ENCODE assay signal across 10 mouse cellular contexts in genomic region chr3:151749737-151750136, GRCm38 (mm10). TPM values are rescaled to one million over a fixed set of nuclear protein-coding genes. Genes with fewer than 3 reads are reported as not detected.
DNase-seq lines count a peak whose midpoint lies in the region; ATAC-seq and TF ChIP-seq lines count a peak whose summit lies in the region.
"Had no signal": no experiment of that assay in that cellular context is flagged by ENCODE, and none has a peak within 500 bp of the region (broad histone marks: within the 10 kb centered on the region; RNA-seq: fewer than 3 reads in every experiment).

Ifi44 (minus strand) TSS chr3:151749960.

- no peaks in the 10 kb centered on the region for H3K36me3 ChIP-seq in kidney, embryonic 14.5 days (ENCODE audit: control insufficient read depth, insufficient read depth, low read length)

- no peak within 1 kb of the TSS for H3K4me3 ChIP-seq in kidney, embryonic 14.5 days (ENCODE audit: low read length)
- H3K4me3 ChIP-seq in bone marrow, adult 2 months (replicated peaks; ENCODE audit: control insufficient read depth, low read depth, low read length): peak within 1 kb of the TSS; percentile 27

- ATAC-seq in kidney, embryonic 14.5 days (ENCODE audit: low FRiP score, low TSS enrichment): no peak
- peak; percentile 62 to 71; a peak in 3 of 4 replicates for ATAC-seq in hematopoietic stem cell, adult 5-6 weeks (replicated peaks in 1 of 2; ENCODE audit: insufficient read depth in 1 of 2, low FRiP score in 2 of 2, low TSS enrichment in 1 of 2, low read depth in 1 of 2, poor library complexity in 2 of 2, severe bottlenecking in 2 of 2)

- no peak for TF ChIP-seq CTCF in bone marrow, adult 2 months (IDR thresholded peaks at IDR 0.05; ENCODE audit: control insufficient read depth, insufficient read depth, low read length)

- TF ChIP-seq POLR2A in bone marrow, adult 2 months (IDR thresholded peaks at IDR 0.05; ENCODE audit: borderline replicate concordance, control insufficient read depth, low read depth, low read length): no peak

- H3K4me1 ChIP-seq in kidney, embryonic 14.5 days (ENCODE audit: control insufficient read depth, insufficient read depth, low read length): no peaks in the 10 kb centered on the region
- no peaks in the 10 kb centered on the region for H3K4me1 ChIP-seq in bone marrow, adult 2 months (ENCODE audit: control insufficient read depth, insufficient read depth, low read length)

- H3K27ac ChIP-seq in kidney, embryonic 14.5 days (ENCODE audit: low read depth, low read length): no peak within 1 kb of the TSS
- H3K27ac ChIP-seq in bone marrow, adult 2 months (ENCODE audit: control insufficient read depth, insufficient read depth, low read depth, low read length, poor library complexity): no peak within 1 kb of the TSS

- no peak within 1 kb of the TSS for H3K9ac ChIP-seq in kidney, embryonic 14.5 days (ENCODE audit: low read depth, low read length)

- 60% methylated on average over 7 of the region's 7 CpGs for WGBS in kidney, embryonic 14.5 days
- WGBS in bone marrow, adult 2 months: 2% methylated on average over 7 of the region's 7 CpGs

- DNase-seq in kidney, adult 18-20 months: peak; percentile 44
- DNase-seq in lung, postnatal 25 days (ENCODE audit: low spot score): peak; percentile 7
- DNase-seq in T-cell, adult 2 months (ENCODE audit: low spot score): no peak
- no peak for DNase-seq in gastrocnemius, postnatal 36 days
- DNase-seq in layer of hippocampus, postnatal 14 days (ENCODE audit: low spot score in 2 of 2): no peak
- DNase-seq: thymus, postnatal 36 days had no signal

- no peak within 1 kb of the TSS for H3K4me2 ChIP-seq in kidney, embryonic 14.5 days (replicated peaks; ENCODE audit: low read depth, low read length)

- H3K9me3 ChIP-seq in kidney, embryonic 14.5 days (ENCODE audit: control insufficient read depth, low read length): no peaks in the 10 kb centered on the region

- intact Hi-C loops in gastrocnemius, postnatal 36 days (cut with DNase I): no loop called here

- H3K27me3 ChIP-seq in kidney, embryonic 14.5 days (ENCODE audit: control insufficient read depth, insufficient read depth, low read length): no peaks in the 10 kb centered on the region

RNA-seq across cellular contexts. Expression of gene Ifi44, which starts in this region (rescaled TPM):
- polyA plus RNA-seq in kidney, embryonic 14.5 days (2014; fragmentation: Nextera tagmentation; extraction: Ambion mirVana): 0.77 and 1.0 TPM in 2 replicates
- polyA plus RNA-seq in bone marrow, adult 2 months (2011; ENCODE audit: insufficient read depth, insufficient read length, low replicate concordance, missing spikeins): 2.7 and 5.1 TPM in 2 replicates
- total RNA-seq in hematopoietic stem cell, adult 5-6 weeks (2017): 20.3 and 28.5 TPM in 2 replicates
- under 1 TPM in 1 of 2 experiments, not detected in 1; 0.52 TPM for total RNA-seq in gastrocnemius, postnatal 36 days (2021)
- not detected for total RNA-seq in layer of hippocampus, postnatal 14 days (2021)
- total RNA-seq: left cerebral cortex, postnatal 36 days had no signal

Comparison
In these comparisons a context has a peak if more than half of its experiments do, and no peak if none do; other contexts are left out.
1. RNA of gene Ifi44 (total RNA-seq): 20.3 to 28.5 TPM in hematopoietic stem cell, adult 5-6 weeks; 0.52 TPM in gastrocnemius, postnatal 36 days and not detected in layer of hippocampus, postnatal 14 days; every median in the first group is over 10 times any median in the second.
2. DNase-seq: peak in kidney, adult 18-20 months (single experiment) and lung, postnatal 25 days (single experiment); none in T-cell, adult 2 months (single experiment), gastrocnemius, postnatal 36 days (0 of 2) and layer of hippocampus, postnatal 14 days (0 of 2).